Mouse (Mus musculus): ENCODE measurements at regions not wholly inside any gene's neighbourhood (a gene's known extent, or its start where the extent isn't known, plus 50 kb on each side); places are given as distances from the start of the nearest gene placed in this dataset.

GRCm38 (mm10) chr8:12066454-12066853 is 212.2 kb upstream of the A230072I06Rik start:
- in situ Hi-C loops (cut with MboI, MseI) = no loop called here

GRCm38 (mm10) chr8:12073311-12073999 is 205.2 kb upstream of the A230072I06Rik start:
- in situ Hi-C loops (cut with MboI, MseI) = no loop called here

DNA sequence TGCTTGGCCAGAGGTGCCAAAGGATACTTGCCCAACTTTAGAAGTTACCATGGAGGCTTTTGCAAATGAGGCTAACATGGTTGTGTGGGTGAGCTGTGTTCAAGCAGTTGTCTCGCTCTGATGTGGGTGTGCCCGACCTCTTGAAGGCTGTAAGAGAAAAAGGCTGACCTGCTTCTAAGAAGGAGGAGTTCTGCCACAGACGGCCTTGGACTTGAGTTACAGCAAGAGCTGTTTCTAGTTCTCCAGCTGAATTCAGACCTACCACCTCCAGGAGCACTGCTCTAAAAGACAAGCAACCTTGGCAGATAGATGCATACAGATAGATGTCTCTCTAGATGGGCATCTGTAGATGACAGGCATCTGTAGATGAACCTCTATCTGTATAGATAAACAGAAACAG is 202.7 kb upstream of the A230072I06Rik start:
- in situ Hi-C loops (cut with MboI, MseI) = no loop called here

- in situ Hi-C loops (cut with MboI, MseI) = no loop called here
These were observed 201.7 kb upstream of the A230072I06Rik start for GRCm38 (mm10) chr8:12076811-12077375.

DNA sequence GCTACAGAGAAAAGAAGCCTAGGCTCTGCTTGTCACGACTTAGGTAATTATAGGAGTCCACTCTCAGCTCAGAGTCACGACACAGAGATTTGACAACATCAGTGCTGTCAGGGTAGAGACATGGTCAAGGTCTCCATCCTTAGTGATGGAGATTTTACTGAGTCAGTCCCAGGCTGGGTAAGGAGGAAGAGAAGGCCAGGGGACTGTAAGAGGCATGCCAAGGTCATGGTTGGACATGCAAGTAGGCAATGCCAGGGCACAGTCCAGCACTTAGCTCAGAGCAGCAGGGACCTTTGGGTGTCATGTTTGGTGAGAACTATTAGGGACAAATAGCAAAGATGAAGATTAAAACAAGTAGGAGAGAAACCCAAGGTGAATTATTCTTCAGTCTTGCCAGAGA is 200.7 kb upstream of the A230072I06Rik start:
- in situ Hi-C loops (cut with MboI, MseI) = no loop called here

DNA sequence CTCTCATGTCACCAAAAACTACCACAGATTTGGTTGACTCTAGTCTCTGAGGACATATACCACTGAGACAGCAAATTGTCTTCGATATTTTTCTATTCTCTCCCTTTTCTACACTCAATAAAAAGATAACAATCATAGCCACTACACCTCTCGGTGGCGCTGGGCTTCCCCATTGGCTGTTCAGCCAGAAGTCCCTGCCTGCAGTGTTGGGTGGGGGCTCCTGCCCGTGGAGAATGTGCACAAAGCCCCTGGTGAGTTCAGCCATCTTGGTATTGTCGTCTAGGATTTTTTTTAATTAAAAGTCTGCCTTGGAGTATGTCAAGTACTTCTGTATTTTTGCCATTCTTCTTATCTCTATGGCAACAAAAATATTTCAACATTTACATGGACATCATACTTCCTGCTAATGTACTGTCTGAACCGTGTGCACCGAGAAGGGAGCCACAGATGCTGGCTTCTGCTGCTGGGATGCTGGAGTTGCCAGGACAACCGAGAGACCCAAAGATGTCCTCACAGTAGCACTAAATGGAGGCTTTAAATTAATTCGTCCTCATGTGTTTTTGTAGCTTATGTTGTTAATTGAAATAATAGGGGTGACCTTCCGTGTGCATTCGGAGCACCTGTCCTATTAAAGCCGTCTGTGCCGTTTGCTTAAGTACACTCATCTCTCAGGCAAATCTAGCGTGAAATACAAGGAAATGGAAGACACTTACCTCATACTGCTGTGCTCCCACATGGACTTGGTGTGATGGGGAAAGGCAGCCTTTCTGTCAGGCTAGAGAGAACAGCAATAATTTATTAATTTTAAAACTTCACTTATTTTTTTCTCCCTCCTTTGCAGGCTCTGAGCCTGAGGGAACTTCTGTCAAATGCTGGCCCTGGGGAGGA is 199.7 kb upstream of the A230072I06Rik start:
- in situ Hi-C loops (cut with MboI, MseI) = no loop called here

GRCm38 (mm10) chr8:12081536-12081935 is 197.1 kb upstream of the A230072I06Rik start:
- in situ Hi-C loops (cut with MboI, MseI) = no loop called here

DNA sequence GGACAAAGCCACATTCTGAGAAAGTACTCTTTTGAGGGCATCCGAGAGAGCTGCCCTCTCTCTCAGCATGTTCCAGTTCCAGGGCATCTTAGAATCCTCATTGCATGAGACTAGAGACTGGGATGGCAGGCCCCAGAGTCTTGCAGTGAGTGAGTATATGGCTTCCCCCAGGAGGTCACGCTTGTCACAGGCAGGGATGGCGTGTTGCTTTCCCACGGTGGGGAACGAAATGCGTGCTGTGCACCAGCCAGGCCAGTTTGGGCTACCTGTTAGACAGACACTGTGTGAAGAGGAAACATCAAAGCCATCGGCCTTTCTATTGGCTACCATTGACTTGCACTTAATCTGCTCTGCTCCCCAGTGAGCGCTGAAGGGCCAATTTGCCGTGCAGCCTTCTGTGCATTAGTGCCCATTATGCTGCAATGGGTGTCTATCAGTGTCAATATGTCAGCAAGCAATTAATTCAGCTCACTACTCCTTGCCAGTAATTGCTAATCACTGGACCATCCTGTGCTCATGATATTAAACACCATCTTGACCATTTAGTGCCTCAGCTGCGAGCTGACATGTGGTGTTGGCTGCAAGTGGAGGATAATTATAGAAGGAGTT is 191.3 kb upstream of the A230072I06Rik start:
- in situ Hi-C loops (cut with MboI, MseI) = no loop called here

DNA sequence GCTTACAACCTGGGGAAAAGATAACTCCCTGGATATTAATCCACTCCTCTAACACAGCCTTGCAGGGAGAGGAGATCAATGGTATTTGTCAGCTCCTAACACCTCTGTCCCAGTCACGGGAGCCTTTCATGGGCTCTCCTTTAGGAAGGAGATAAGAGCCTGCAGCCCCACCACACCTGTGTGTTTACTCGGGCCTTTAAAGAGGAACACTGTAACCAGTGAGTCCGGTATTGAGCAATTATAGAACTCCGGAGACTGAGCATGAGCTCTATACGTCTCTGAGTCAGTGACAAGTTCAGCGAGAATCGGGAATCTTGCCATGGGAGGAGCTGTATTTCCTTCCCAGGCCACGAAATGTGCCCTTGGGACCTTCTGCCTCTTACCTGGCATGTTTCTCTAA is 178.5 kb upstream of the A230072I06Rik start:
- in situ Hi-C loops (cut with MboI, MseI) = no loop called here

DNA sequence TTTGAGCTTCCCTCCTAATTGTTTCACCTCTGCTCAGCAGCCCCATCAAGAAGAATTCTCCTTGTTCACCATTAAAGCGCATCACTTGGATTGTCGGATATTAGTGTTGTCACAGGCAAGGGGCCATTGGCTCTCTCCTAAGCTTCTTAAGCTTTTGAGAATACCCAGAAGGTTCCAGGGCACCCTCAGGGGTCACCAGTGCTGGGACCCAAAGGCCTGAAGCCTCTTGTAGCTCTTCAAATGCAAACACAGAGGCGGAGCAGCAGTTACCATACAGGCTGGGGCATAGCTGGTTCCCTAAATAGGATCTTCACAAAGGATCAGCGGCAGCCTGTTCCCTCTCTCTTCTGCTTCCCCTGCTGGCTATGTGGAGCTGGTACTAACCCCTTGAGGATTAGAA is 175.3 kb upstream of the A230072I06Rik start:
- in situ Hi-C loops (cut with MboI, MseI) = no loop called here

GRCm38 (mm10) chr8:12105106-12105901 is 173.3 kb upstream of the A230072I06Rik start:
- in situ Hi-C loops (cut with MboI, MseI) = no loop called here

- in situ Hi-C loops (cut with MboI, MseI) = no loop called here
These were observed 170.0 kb upstream of the A230072I06Rik start for GRCm38 (mm10) chr8:12108578-12108977.

- in situ Hi-C loops (cut with MboI, MseI) = no loop called here
These were observed 167.0 kb upstream of the A230072I06Rik start for GRCm38 (mm10) chr8:12111626-12112025.

GRCm38 (mm10) chr8:12113023-12113422 is 165.6 kb upstream of the A230072I06Rik start:
- in situ Hi-C loops (cut with MboI, MseI) = no loop called here

GRCm38 (mm10) chr8:12126374-12127001 is 152.1 kb upstream of the A230072I06Rik start:
- in situ Hi-C loops (cut with MboI, MseI) = no loop called here

DNA sequence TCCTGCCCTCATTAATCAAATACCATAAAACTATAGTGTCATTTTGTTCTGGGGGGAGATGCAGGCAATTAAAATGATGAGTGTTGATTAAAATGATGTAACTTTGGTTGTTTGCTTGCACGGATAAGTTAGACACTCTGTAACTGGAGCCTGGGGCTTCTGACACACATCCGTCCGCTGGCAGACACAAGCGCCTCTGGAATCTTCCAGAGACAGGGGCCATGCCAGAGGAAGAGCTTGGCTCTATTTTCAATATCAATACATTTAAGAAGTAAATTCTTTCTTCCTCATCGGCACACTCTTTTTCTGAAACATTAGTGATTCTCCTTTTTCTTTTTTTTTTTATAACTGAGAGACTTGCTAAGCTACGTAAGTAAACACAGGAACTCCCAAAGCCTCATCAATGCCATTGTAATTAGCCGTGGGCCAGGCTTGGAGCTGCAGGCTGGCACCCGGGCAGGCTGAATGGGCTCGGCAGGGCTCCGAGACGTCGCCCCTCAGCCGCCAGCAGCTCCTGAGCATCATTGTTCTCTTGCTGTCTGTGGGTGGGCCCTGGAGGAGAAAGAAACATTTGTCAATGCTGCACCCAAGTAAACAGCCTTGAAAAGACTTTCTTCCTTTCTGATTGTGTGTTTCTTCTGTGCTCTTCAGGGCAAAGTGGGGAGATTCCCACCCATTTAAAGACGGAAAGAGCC is 151.4 kb upstream of the A230072I06Rik start:
- in situ Hi-C loops (cut with MboI, MseI) = no loop called here

GRCm38 (mm10) chr8:12127801-12128490 is 150.7 kb upstream of the A230072I06Rik start:
- in situ Hi-C loops (cut with MboI, MseI) = no loop called here

- in situ Hi-C loops (cut with MboI, MseI) = no loop called here
These were observed 148.0 kb upstream of the A230072I06Rik start for GRCm38 (mm10) chr8:12130591-12130990.

- in situ Hi-C loops (cut with MboI, MseI) = no loop called here
These were observed 144.4 kb upstream of the A230072I06Rik start for GRCm38 (mm10) chr8:12134200-12134599.
